Mouse (Mus musculus) intestine, postnatal 0 days (tissue): ENCODE measurements at regions not wholly inside any gene's neighbourhood (a gene's known extent, or its start where the extent isn't known, plus 50 kb on each side); places are given as distances from the start of the nearest gene placed in this dataset.
A peak's percentile ranks its signal among the peaks of the same experiment; 100 is the strongest.

Experiments used
- ATAC-seq: fragments of 200-750 bp; cut with Nextera tagmentation; 2 replicates; pipeline ENCODE4 v1.8.0; 2017; ENCODE audit warnings: mild to moderate bottlenecking, moderate TSS enrichment, moderate library complexity
- H3K27ac ChIP-seq: fragments of 300-500 bp; sonication (generic); 2 replicates; pipeline ENCODE4 v1.5.1; 2014; ENCODE audit warnings: mild to moderate bottlenecking, low read depth, low read length, moderate library complexity
- H3K27me3 ChIP-seq: fragments of 300-500 bp; sonication (generic); replicated peaks from 2 replicates; pipeline ENCODE4 v1.6.1; 2014; ENCODE audit warnings: low read length, mixed read lengths; ENCODE audit not compliant: control insufficient read depth, insufficient read depth
- H3K36me3 ChIP-seq: fragments of 300-500 bp; sonication (generic); 2 replicates; pipeline ENCODE4 v1.6.1; 2014; ENCODE audit warnings: mild to moderate bottlenecking, moderate library complexity; ENCODE audit not compliant: control insufficient read depth, insufficient read depth
- H3K4me1 ChIP-seq: fragments of 300-500 bp; sonication (generic); replicated peaks from 2 replicates; pipeline ENCODE4 v1.6.1; 2014; ENCODE audit warnings: antibody characterized with exemption, low read length, mixed read lengths; ENCODE audit not compliant: control insufficient read depth, insufficient read depth
- H3K4me2 ChIP-seq: fragments of 300-500 bp; sonication (generic); replicated peaks from 2 replicates; pipeline ENCODE4 v1.6.1; 2014; ENCODE audit warnings: low read depth, mild to moderate bottlenecking, moderate library complexity
- H3K4me3 ChIP-seq: fragments of 300-500 bp; sonication (generic); 2 replicates; pipeline ENCODE4 v1.5.1; 2014; ENCODE audit warnings: low read depth, low read length
- H3K9ac ChIP-seq: fragments of 300-500 bp; sonication (generic); 2 replicates; pipeline ENCODE4 v1.6.1; 2014; ENCODE audit warnings: mild to moderate bottlenecking, low read depth, low read length
- H3K9me3 ChIP-seq: fragments of 300-500 bp; sonication (generic); 2 replicates; pipeline ENCODE4 v1.6.1; 2016; ENCODE audit warnings: mixed run types; ENCODE audit not compliant: control insufficient read depth
- CTCF ChIP-seq: sonication (generic); IDR thresholded peaks from 2 replicates; pipeline ENCODE4 v1.5.1; 2016; ENCODE audit warnings: low read depth, mild to moderate bottlenecking, control low read depth, antibody characterized with exemption, moderate library complexity
- WGBS: fragments of 180-500 bp; shearing (Covaris S2); extraction: QIAGEN DNeasy Blood & Tissue Kit; methylation state at CpG from one replicate; pipeline ENCODE4 v1.1.7; 2014; 5-methylcytosine and 5-hydroxymethylcytosine counted together

DNA sequence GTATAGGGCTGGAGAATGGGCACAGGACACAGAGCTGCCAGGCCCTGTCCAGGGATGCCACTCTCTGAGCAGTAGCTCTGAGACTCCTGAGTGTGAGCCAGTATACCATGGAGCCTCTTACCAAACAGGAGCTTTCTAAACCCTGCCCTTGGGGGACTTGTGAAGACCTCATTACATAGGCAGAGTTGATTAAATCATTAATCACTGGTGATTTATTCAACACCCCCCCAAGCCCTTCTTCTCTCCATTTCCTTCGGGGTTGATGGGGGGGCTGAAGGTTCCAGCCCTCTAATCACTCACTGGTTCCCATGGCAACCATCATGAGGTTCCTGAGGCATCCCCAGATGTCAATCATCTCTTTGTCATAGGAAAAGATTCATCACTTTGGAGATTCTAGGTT lies 81.0 kb upstream of the Plekha5 start:
- WGBS, result 65% methylated on average over 1 of the region's 1 CpGs
- Histone ChIP-seq H3K4me1 (no peaks in the 10 kb centered on the region), H3K4me3 (no peak overlapping the region), H3K36me3 (no peaks in the 10 kb centered on the region), H3K9me3 (no peaks in the 10 kb centered on the region), H3K27ac (no peak overlapping the region), H3K4me2 (no peak overlapping the region), H3K27me3 (no peaks in the 10 kb centered on the region), H3K9ac (no peak overlapping the region)
- no peak for ATAC-seq
- TF ChIP-seq CTCF, result no peak

DNA sequence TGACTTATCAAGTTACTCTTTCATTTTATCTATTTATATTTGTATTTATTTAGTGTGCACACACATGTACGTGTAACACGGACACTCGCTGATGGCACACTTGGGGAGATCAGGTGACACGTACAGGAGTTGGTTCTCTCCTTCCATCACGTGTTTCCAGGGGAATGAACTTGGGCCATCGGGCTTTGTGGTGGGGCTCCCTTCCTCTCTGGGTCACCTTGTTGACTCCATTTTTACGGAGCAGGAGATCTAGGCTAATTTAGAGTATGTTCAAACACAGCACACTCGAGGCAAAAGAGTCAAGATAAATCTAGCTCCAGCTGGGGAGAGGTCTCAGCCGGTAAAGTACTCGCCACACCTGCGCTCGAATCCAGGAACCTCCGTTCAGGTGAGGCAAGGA lies 84.1 kb upstream of the Plekha5 start:
- no peak overlapping the region for H3K9ac ChIP-seq
- no peaks in the 10 kb centered on the region for H3K27me3 ChIP-seq
- TF ChIP-seq CTCF, result no peak
- H3K9me3 ChIP-seq, result no peaks in the 10 kb centered on the region
- no peaks in the 10 kb centered on the region for H3K36me3 ChIP-seq
- no peak overlapping the region for H3K4me2 ChIP-seq
- no peak for ATAC-seq
- no peak overlapping the region for H3K27ac ChIP-seq
- WGBS, result 76% methylated on average over 13 of the region's 13 CpGs
- H3K4me1 ChIP-seq, result 0 out of 2 replicates have a peak, but pooled peaks cover 4% of the 10 kb centered on the region
- no peak overlapping the region for H3K4me3 ChIP-seq

DNA sequence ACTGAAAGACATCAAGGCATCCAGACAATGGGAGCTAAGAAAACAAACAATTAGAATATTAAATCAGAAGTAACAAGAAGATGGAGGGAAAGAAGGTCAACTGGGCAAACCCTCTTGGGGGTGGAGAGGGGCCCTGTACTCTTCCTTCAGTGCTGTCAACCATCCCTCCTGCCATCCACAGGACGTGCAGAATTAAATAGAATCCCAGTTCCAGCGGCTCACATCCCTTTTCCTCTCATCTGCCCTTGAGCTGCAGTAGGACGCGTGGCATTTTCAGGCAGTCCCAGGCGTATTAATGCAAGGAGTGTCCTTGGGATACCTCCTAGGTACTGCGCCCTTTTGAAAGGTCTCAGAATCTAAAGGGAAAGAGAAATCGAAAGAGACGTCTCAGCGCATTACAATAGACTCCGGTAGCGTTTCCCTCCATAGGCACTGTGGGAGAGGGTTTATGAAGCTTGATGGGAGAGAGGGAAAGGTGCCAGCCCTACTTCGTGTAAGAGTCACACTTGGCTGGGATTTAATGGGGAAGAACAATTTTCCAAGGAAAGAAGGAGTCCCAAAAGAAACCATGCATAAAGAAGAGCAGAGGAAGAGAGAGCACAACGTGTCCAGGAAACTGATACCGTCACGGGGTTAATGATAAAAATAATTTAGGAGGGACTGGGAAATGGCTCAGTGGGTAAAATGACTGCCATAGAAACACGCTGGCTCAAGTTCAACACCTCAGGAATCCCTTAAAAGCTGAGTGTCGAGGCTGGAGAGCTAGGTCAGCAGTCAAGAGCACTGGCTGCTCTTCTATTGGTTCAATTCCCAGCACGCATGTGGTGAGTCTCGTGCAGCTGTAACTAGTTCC lies 85.7 kb upstream of the Plekha5 start:
- H3K4me2 ChIP-seq, result peak overlapping the region; percentile 21
- no peak overlapping the region for H3K9ac ChIP-seq
- 0 out of 2 replicates have a peak, but pooled peaks cover 4% of the 10 kb centered on the region for H3K4me1 ChIP-seq
- no peak for ATAC-seq
- no peaks in the 10 kb centered on the region for H3K9me3 ChIP-seq
- 65% methylated on average over 19 of the region's 19 CpGs for WGBS
- H3K4me3 ChIP-seq, result no peak overlapping the region
- no peaks in the 10 kb centered on the region for H3K36me3 ChIP-seq
- no peak overlapping the region for H3K27ac ChIP-seq
- TF ChIP-seq CTCF, result no peak
- H3K27me3 ChIP-seq, result no peaks in the 10 kb centered on the region

DNA sequence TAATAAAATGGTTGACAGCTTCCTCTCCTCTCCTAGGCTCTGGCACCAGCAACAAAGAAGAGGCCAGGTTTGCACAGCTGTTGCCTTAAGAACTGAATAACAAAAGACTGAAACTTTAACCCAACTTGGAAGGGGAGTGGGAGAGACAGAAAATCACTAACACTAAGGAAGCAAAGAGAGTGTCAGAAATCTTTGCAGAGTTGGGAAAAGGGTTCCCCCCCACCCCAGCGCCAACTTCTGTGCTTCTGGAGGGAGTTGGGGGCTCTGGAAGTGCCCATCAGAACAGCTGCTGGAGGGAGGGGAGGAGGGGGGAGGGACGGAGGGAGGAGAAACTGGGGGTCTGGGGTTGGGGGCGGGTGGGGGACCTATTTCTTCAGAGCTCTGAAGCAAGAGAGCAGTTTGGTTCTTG lies 86.8 kb upstream of the Plekha5 start:
- WGBS, result 59% methylated on average over 2 of the region's 3 CpGs
- no peak for ATAC-seq
- H3K9ac ChIP-seq, result no peak overlapping the region

DNA sequence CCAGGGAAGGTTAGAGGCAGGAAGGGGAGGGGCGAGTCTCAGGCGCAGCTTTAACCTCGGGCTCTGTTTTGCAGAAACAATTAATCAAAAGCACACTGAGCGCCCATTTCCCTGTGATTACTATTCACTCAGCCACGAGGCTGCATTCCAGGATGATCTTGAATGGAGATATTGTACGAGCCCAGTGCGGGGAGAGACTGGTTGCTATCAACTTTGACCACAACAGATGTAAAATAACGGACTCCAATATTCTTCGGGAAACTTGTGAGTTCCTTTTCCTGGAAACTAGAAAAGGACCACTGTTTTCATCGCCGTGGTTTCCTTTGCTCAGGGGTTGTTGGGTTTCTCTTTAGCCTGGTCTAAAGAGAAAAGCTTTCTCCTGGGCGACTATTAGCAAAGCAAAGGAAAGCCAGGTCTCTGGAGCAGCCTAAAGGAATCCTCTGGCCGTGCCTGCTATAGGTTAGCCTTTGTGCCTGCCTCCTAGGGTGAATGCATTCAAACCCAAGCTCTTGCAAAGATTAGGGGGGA lies 87.4 kb upstream of the Plekha5 start:
- TF ChIP-seq CTCF, result no peak
- Histone ChIP-seq H3K4me3 (no peak overlapping the region), H3K36me3 (no peaks in the 10 kb centered on the region), H3K4me2 (no peak overlapping the region; the same call in 1 of the 2 replicates), H3K9ac (no peak overlapping the region), H3K9me3 (no peaks in the 10 kb centered on the region), H3K27ac (0 out of 2 replicates have a peak overlapping the region, but pooled peaks have one; percentile 21), H3K4me1 (0 out of 2 replicates have a peak, but pooled peaks cover 4% of the 10 kb centered on the region), H3K27me3 (no peaks in the 10 kb centered on the region)
- 18% methylated on average over 13 of the region's 13 CpGs for WGBS
- ATAC-seq, result no peak

More for the DNA sequence above, 86.8 kb upstream of the Plekha5 start:
- TF ChIP-seq CTCF, result no peak
- H3K27me3 ChIP-seq, result no peaks in the 10 kb centered on the region
- no peak overlapping the region for H3K27ac ChIP-seq
- 0 out of 2 replicates have a peak, but pooled peaks cover 4% of the 10 kb centered on the region for H3K4me1 ChIP-seq
- no peaks in the 10 kb centered on the region for H3K36me3 ChIP-seq
- H3K4me3 ChIP-seq, result no peak overlapping the region
- H3K9me3 ChIP-seq, result no peaks in the 10 kb centered on the region
- no peak overlapping the region for H3K4me2 ChIP-seq

DNA sequence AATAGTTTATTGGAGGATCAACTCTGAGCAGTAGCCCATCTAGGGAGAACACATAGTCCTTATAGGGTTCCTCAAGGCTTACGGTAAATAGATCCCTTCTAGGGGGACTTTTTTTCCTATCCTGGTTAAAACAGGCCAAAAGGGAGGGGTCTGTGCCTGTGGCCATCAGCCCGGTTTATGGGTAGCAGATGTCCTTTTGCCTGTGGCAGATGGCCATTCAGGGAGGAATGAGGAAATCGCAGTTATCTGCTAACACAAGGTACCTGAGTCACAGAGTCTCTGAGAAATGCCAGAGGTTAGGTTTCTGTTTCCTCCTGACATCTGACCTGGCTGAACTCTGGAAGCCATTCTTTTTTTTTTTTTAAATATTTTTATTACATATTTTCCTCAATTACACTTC lies 90.5 kb upstream of the Plekha5 start:
- 66% methylated on average over 3 of the region's 3 CpGs for WGBS
- no peak overlapping the region for H3K27ac ChIP-seq
- H3K9ac ChIP-seq, result no peak overlapping the region
- H3K4me2 ChIP-seq, result no peak overlapping the region
- no peak for TF ChIP-seq CTCF
- no peaks in the 10 kb centered on the region for H3K9me3 ChIP-seq
- H3K27me3 ChIP-seq, result no peaks in the 10 kb centered on the region
- 0 out of 2 replicates have a peak, but pooled peaks cover 4% of the 10 kb centered on the region for H3K4me1 ChIP-seq
- H3K4me3 ChIP-seq, result no peak overlapping the region
- no peaks in the 10 kb centered on the region for H3K36me3 ChIP-seq
- 0 out of 2 replicates have a peak, but pooled peaks have one; percentile 31 for ATAC-seq
